Mouse (Mus musculus): ENCODE results near the gene BC005624. TPM values are rescaled to one million over a fixed set of nuclear protein-coding genes. Genes with fewer than 3 reads are reported as not detected.

The BC005624 gene
- 74.0 TPM for polyA plus RNA-seq (2015; fragmentation: Illumina TruSeq; extraction: RNeasy Lipid Tissue Mini Kit (QIAGEN cat#74804); ENCODE audit: insufficient read depth, low replicate concordance)

GRCm38 (mm10) chr2:30981790-30982513, at the start of gene BC005624, which contains the start of gene Usp20:
Gene BC005624, minus strand, starts transcription at chr2:30982201.
Gene Usp20, plus strand, starts transcription at chr2:30982279.

GRCm38 (mm10) chr2:30967352-30968327, 14.4 kb downstream of the BC005624 start, which contains the start of gene Tor1a:
Gene Tor1a, minus strand, starts transcription at chr2:30967933.

GRCm38 (mm10) chr2:30952824-30953490, 29.0 kb downstream of the BC005624 start, which contains the start of gene Tor1b:
Gene Tor1b, plus strand, starts transcription at chr2:30952959.

GRCm38 (mm10) chr2:30929483-30930045, 52.4 kb downstream of the BC005624 start, which contains the start of gene Ptges:
Gene Ptges, minus strand, starts transcription at chr2:30929863.

Other genes with a start within 250 kb of the BC005624 start
- not detected for gene 1700001O22Rik, start 178.5 kb downstream of the BC005624 start, polyA plus RNA-seq (2015; fragmentation: Illumina TruSeq; extraction: RNeasy Lipid Tissue Mini Kit (QIAGEN cat#74804); ENCODE audit: insufficient read depth, low replicate concordance)
- gene Ntmt1, start 174.4 kb downstream of the BC005624 start, polyA plus RNA-seq (2015; fragmentation: Illumina TruSeq; extraction: RNeasy Lipid Tissue Mini Kit (QIAGEN cat#74804); ENCODE audit: insufficient read depth, low replicate concordance) = 3.7 TPM
- gene Asb6, start 151.9 kb downstream of the BC005624 start, polyA plus RNA-seq (2015; fragmentation: Illumina TruSeq; extraction: RNeasy Lipid Tissue Mini Kit (QIAGEN cat#74804); ENCODE audit: insufficient read depth, low replicate concordance) = 8.3 TPM
- gene Prrx2, start 147.2 kb downstream of the BC005624 start, polyA plus RNA-seq (2015; fragmentation: Illumina TruSeq; extraction: RNeasy Lipid Tissue Mini Kit (QIAGEN cat#74804); ENCODE audit: insufficient read depth, low replicate concordance) = 0.52 TPM
- gene Ptges, start 52.3 kb downstream of the BC005624 start, polyA plus RNA-seq (2015; fragmentation: Illumina TruSeq; extraction: RNeasy Lipid Tissue Mini Kit (QIAGEN cat#74804); ENCODE audit: insufficient read depth, low replicate concordance) = 6.3 TPM
- gene Tor1b, start 29.2 kb downstream of the BC005624 start, polyA plus RNA-seq (2015; fragmentation: Illumina TruSeq; extraction: RNeasy Lipid Tissue Mini Kit (QIAGEN cat#74804); ENCODE audit: insufficient read depth, low replicate concordance) = 46.2 TPM
- 57.0 TPM for gene Tor1a, start 14.3 kb downstream of the BC005624 start, polyA plus RNA-seq (2015; fragmentation: Illumina TruSeq; extraction: RNeasy Lipid Tissue Mini Kit (QIAGEN cat#74804); ENCODE audit: insufficient read depth, low replicate concordance)
- 4.5 TPM for gene Usp20, start 78 bp upstream of the BC005624 start, polyA plus RNA-seq (2015; fragmentation: Illumina TruSeq; extraction: RNeasy Lipid Tissue Mini Kit (QIAGEN cat#74804); ENCODE audit: insufficient read depth, low replicate concordance)
- 126 TPM for gene Fnbp1, start 159.8 kb upstream of the BC005624 start, polyA plus RNA-seq (2015; fragmentation: Illumina TruSeq; extraction: RNeasy Lipid Tissue Mini Kit (QIAGEN cat#74804); ENCODE audit: insufficient read depth, low replicate concordance)
- gene Gpr107, start 170.1 kb upstream of the BC005624 start, polyA plus RNA-seq (2015; fragmentation: Illumina TruSeq; extraction: RNeasy Lipid Tissue Mini Kit (QIAGEN cat#74804); ENCODE audit: insufficient read depth, low replicate concordance) = 39.4 TPM